Mouse (Mus musculus): ENCODE results near the gene Flvcr1. TPM values are rescaled to one million over a fixed set of nuclear protein-coding genes. Genes with fewer than 3 reads are reported as not detected.
"Not testable (repeated sequence)": the region's sequence is repeated elsewhere in the genome, so short reads cannot be mapped to it uniquely, and the experiment has no call there.

The Flvcr1 gene
- total and polyA plus RNA-seq, 3 experiments = 9.5 to 20.7 (median 16.8) TPM

DNA sequence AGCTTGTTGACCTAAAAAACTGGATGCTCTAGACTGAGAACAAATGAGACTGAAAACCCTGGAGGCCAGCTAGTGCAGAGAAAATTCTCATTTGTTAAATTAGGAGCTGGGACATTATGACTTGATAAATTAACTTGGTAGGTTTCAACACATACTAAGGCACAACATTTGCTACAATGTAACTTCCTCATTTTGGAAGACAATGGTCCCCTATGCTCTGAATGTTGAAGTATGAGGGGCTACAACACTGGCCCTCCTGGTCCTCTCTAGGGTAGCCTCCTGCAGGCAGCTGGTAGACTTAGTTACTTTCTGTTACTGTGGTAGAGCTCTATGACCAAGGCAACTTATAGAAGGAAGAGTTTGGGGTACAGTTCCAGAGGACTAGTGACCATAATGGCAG lies 15.4 kb upstream of the Flvcr1 start:
- no peak for DNase-seq

DNA sequence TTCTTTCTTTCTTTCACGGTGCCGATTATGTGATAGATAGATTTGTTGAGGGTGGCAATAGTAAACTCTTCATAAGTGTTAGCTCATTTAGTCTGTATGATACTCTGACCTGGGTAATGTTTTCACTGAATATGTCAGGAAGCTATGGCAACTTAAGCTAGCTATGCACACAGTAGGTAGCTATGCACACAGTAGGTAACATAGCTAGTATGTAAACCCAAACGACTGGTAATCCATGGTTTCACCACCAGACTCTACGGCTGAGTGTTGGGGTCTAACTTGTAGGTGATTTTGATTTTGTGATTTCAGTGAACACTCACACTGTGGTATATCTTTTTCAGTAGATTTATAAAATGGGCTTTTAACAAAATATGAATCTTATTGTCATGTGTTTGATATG lies 12.0 kb upstream of the Flvcr1 start:
- DNase-seq = no peak

DNA sequence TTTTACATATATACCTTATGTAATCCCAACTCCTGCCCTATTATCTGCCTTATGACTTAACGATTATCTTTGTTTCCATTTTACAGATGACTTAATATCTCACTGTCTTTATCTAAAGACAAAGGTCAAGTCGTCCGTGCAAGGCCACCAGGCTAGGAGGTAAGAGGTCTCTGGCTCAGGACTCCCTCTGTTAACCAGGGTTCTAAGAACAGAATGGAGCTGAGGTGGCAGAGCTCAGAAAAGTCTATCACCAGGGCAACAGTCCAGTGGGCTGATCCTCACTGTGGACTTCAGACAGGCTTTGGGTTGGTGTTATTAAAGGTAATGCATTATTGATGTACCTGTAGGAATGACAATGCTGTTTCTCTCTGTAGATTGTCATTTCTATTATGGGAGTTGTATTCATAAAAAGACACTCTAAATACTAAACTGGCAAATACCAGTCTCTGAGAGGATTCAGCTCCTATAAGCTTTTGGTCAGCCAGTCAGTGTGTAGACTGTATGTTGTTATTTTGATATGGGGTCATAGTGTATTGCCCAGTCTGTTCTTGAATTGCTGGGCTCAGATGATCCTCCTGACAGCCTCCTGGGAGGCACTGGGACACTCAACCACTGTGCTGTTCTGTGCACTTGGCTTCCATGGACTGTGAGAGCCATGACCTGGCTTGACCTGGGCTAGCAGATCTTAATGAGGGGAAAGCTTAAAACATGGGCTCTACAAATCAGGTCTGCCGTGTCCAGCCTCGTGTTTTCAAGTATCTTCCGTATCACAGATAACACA lies 10.8 kb upstream of the Flvcr1 start, which contains the start of gene Spata45:
Gene Spata45 (plus strand): TSS at position 86 of the 781 bp plus-strand sequence.
- DNase-seq = no peak

DNA sequence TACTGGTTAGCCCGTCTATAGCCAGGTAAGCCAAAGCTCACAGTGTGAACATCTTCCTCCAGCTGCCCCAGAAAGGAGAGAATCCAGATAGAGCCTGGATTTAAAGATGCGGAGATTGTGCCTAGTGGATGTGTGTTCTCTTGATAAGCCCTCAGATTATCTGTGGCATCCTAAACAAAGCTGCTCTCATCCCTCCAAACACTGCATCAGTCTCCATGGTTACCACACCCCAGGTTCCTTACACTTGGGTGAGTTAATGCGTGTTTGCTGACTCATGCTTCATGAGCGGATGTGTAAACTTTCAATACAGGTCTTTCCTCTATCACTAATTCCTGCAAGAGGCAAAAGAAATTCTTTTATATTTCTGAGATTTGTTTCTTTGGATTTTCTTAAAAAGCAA lies 9.7 kb upstream of the Flvcr1 start:
- no peak for DNase-seq

DNA sequence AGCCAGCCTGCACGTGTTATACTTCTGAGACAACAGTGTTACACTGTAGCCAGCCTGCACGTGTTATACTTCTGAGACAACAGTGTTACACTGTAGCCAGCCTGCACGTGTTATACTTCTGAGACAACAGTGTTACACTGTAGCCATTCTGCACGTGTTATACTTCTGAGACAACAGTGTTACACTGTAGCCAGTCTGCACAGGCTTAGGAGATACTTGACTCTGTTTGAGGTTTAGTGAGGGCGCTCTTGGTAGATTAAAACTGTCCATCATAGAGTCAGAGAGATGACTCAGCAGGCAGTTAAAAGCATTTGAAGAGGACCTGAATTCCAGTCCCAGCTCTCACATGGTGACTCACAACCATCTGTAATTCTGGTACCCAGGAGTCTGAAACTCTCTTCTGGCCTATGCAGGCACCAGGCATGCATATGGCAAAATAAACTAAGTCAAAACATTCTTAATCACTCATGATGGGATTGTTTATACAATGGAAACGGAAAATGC lies 5.0 kb upstream of the Flvcr1 start:
- DNase-seq = peak; percentile 34

DNA sequence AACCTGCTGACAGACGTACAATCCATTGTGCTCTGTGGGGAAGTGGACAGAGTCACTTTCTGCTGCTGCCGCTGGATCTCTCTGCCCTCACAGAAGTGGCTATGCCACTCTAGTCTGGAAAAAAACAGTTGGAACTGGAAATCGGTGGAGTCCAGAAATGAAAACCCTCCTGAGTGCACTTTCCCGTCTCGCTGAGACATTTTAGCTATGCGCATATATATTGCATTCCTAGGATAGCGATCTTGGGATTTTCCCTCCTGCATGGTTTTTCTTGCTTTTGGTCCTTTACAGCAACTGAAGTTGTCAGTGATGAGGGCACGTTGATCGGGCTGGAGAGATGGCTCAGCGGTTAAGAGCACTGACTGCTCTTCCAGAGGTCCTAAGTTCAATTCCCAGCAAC lies 4.2 kb upstream of the Flvcr1 start:
- no peak for DNase-seq

DNA sequence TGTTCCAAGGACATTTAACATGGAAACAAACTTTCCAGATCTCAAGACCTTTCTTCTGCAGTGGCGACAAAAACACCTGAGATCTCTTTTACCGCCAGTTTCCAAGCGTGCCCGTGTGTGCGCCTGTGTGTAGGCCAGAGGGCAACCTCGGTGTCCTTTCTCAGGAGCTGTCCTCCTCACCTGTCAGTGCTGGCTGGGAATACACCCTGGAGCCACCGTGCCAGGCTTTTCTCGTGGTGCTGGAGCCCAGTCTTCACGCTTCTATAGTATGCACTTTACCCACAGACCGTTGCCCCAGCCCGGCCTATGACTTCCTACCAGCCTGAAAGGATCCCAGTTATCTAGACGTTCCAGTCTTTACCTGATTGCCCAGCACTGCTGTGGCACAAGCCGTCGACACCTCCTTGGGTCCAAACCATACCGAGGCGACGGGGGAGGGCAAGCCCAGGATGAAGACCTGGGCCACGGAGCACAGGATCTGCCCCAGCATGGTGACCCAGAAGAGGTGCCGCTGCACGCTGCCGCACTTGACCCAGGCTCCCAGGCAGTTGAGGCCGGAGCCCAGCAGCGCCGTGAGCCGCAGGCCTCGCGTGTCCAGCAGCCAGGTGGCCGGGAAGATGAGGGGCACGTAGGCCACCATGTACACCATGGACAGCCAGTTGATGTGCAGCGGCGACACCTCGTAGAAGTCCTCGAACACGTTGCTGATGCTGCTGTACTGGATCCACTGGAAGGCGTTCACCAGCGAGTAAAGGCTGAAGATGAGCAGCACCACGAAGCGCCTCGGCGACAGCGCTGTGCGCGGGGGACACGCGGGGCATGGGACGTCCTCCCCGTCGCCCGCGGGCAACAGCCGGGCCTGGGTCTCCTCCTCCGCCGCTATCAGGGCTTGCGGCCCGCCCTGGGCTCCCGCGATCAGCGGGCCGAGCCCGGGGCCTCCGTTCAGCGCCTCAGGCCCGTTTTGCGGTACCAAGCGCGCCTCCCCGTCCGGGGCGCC lies 644 bp downstream of the Flvcr1 start:
- DNase-seq = no peak

DNA sequence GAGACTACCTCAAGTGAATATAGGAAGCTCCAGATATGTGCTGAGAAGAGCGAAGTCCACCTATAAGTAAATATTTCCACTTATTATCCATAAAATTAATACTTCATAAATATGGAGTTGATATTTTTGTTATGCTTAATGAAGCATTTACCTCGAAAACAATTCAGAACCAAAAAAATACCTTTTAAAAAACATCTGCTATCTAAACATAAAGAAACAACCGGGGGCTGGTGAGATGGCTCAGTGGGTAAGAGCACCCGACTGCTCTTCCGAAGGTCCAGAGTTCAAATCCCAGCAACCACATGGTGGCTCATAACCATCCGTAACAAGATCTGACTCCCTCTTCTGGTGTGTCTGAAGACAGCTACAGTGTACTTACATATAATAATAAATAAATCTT lies 2.2 kb downstream of the Flvcr1 start:
- not testable (repeated sequence) for DNase-seq

DNA sequence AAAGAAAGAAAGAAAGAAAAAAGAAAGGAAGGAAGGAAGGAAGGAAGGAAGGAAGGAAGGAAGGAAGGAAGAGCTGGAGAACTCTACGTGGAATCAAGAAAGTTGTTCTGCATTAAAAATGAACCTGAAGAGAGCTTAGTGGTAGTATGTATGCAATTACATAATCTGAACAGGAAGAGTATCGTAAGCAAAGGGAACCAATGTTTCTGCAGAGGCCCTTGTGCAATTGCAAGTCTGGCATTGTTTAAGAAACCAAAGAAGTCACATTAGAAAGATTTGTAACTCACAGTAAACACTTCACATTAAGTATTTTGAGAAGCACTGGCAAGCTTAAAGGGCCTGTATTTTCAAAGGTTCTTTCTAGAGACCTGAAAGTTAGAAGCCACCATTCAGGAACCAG lies 2.8 kb downstream of the Flvcr1 start:
- no peak for DNase-seq

DNA sequence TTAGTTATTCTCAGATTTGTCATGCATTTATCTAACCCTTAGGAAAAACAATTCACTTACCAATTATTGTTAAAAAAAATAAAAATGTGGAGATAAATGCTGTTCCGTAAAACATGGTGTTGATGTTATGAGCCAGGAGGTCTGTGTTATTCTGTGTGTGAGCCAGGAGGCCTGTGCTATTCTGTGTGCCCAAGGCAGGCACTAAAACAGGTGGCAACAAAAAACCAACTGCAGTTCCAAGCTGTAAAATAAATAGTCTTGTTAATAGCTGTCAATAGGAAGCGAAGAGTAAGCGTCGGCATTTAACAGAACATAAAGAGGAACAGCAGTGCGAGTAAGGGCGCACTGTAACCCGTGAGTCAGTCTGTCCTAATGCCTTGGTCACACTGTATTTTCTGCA lies 4.9 kb downstream of the Flvcr1 start:
- DNase-seq = no peak

DNA sequence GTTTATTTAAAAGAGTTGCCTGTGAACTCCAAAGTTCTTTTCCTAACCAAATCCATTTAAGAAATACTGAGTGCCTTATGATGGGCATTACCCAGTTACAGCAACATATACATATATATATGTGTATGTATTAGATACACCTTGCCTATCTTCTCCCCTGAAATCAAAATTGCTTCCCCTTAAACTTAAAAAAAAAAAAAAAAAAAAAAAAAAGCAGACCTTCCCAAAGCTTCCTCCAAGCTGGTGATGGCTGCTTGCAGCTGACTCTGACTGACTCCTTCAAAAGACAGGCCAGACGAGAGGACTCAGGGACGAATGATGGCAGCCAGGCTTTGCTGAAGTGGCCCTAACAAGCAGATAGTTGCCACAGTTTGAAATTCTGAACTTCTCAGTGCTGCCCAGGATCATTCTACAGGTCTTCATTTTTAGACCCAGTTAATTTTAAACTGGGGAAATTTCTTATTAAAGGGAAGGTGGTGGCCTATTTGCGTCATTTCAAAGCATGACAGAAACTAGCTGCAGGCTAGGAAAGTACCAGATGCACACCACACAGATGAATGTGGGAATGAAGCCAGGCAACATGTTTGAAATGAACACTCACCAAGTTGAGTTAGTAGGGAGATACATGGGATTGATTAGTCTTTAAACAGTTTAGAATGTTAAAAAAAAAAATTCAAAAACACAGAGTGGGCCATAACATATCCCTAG lies 5.6 kb downstream of the Flvcr1 start:
- DNase-seq = no peak

DNA sequence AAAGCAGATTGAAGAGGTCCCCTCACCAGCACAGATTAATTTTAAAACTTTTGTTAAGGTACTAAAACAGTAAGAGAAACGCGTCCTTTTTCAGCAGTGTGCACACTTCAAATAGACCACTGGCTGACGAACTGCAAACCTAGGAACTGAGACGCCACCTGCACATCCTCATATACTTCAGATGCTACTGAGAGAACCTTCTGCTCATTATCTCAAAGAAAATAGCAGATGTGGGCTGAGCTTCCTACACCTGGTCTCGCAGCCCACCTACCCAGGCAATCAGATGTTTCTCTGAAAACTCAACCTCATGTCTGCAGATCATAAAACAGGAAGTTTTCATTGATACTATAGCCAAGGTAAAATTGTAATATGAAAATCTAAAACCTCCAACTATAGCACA lies 6.2 kb downstream of the Flvcr1 start:
- DNase-seq = no peak

DNA sequence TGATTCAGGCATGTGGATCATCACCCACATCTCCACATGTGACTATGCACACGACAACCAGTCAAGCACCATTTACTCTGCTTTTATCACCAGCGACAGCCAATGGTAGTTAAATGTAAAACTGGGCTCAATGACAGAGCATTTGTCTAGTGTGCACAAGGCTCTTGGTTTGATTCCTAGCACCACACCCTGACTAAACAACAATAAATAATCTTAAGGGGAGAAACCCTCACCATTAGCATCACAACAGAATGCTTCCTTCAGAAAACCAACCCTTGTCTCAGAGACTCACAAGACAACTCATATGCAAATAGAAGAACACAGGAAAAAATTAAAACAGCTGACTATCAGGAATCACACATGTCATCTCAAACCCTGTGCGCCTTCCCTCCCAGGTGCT lies 11.7 kb downstream of the Flvcr1 start:
- DNase-seq = no peak

DNA sequence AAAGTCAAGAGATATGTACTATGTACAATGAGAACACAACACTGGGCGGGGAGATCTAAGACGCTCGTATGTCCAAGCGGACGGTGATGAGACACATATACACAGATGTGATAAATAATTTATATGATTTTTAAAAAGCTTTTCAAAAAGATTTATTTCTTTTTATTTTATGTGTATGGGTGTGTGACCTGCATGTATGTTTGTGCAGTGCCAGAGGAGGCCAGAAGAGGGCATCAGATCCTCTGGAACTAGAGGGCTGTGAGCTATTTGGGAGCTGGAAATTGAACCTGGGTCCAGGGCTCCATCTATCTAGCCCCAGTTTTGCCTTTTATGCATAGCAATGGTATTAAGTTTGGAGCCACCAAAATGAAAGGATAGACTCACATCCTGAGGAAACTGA lies 17.3 kb downstream of the Flvcr1 start:
- no peak for DNase-seq

DNA sequence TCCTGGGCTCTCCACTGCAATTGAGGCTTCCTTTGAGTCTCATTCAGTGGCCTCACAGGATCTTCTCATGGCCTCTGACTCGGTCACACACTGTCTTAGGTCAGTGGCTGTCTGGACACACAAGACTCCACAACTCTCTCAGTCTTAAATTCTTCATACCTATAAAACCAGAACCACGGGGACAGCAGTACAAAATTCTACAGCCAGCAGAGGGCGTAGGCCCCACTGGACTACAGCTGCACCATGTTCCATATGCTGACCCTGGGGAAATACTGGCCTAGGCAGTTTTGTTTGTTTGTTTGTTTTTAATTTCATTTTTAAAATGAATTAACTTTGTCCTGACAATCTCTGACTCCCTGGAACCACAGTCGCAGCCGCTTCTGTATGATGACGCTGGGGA lies 23.8 kb downstream of the Flvcr1 start:
- peak; percentile 18 for DNase-seq

DNA sequence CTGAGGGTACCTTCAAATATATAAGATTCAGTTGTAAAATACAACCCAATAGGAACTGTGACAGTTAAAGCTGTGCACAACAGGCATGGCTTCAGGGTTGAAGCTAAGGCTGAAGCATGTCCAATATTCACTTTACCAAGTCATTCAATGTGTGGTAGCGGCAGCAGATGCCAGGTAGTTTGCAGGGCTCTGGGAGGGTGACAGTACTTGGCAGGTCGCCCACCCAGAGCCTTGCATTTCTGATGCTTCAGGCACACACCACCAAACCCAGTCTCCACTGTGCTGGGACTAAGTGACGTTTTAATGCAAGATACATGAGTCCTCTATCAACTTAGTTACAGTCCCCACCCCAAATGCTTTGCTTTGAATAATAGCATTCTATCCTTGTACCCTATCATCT lies 25.3 kb downstream of the Flvcr1 start:
- no peak for DNase-seq

DNA sequence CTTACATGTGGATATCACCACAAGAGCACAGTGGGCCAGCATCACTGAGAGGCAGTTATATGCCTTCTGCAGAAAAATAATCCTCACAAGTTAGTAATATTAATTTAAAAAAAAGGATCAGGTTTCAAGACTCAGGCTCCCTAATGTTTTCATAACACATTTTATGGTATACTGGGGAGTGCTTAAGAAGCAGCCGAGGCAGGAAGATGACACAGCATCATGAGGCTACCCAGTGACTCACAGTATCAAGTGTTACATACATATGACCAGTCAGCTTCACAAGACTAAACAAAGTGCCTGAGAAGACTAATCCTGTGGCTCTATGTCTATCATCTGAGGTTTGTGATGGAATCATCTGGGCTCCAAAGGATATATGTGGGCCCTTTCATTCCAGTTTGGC lies 27.9 kb downstream of the Flvcr1 start:
- no peak for DNase-seq

DNA sequence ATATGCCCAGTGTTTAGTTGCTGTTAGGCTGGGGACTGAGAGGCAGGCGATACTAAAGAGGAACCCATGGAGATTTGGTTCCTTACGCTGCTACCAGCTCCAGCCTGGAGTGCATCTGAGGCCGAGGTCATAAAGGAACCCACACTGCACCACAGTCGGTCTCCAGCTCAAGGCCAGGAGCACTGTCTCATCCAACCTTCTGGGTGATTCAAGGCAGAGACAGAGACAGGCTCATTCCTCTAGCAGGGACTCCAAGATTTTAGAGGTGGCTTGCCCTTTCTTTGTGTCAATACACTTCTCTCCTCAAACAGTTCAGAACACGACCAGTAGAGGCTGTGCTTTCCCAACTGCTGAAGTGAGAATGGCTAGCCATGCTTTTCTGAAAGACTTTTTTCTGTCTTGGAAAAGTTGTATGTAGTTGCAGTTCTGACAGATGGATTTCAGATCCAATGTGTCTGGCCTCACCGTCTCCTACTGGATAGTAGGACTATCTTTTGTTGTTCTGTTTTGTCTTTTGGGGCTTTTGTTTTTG lies 29.5 kb downstream of the Flvcr1 start:
- DNase-seq = peak; percentile 63

DNA sequence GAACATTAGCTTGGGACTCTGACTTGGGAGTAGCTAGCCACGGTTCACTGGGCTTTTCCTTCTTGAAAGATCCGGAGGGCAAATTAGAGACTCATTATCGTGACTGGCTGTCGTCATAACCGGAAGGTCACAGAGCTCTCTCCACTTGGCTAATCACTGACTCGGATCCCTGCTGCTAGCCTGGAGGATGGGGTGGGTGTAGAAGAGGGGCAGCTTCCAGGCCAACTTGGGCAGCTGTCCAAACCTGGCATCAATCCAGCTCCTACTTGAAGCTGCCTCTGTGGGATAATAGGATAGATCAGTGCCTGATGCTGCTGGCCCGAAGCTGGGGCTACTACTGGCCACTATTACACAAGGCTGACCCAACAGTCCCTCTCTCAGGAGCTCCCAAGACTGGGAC lies 30.4 kb downstream of the Flvcr1 start:
- DNase-seq = peak; percentile 66

DNA sequence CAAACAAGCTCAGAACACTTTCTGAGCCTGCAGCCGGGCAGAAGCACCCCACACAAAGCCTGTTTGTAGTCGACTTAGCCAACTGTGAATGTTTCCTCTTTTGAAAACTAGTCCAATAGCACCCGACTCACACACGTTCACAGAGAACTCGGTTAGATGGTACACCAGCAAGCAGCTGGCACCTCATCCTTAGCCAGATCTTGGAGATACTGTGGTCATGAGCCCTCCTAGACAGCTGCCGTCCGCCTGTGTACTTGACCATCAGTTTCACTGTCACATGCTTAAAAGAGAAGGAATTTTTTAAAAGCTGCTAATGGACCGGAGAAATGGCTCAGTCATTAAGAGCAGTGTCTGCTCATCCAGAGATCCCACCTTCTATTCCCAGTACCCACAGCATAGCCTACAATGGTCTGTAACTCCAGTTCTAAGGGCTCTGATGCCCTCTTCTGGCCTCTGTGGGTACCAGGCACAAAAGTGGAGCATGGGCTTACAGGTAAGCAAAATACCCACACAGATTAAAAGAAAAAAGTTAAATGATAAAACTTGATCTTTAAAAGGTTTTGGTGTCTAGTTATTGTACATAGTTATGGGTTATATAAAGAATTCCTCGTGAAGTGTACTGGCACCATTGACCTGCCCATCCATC lies 36.4 kb downstream of the Flvcr1 start:
- no peak for DNase-seq

DNA sequence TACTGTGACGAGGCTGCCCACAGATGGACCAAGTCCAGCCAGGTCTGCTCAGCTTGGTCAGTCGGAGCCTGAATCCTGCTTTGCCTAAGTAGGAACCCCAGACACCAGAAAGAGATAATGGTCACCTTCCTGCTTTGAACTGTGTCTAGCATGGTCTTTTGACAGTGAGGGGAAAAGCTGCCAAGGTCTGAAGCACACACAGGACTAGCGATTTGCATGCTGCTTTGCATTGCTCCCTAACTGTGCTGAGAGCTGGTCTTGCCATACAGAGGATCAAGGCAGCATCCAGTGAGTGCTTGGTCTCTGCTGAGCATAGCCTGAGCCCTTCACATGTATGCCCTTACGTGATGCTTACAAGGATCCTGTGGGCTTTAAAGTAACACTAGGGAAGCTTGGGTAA lies 44.5 kb downstream of the Flvcr1 start:
- no peak for DNase-seq

Measured in adrenal gland, adult 2 months (tissue).